Mouse (Mus musculus): ENCODE data around the gene Rps15. TPM values are rescaled to one million over a fixed set of nuclear protein-coding genes. Genes with fewer than 3 reads are reported as not detected.
"Not testable (repeated sequence)": the region's sequence is repeated elsewhere in the genome, so short reads cannot be mapped to it uniquely, and the experiment has no call there.

Gene Rps15
- polyA plus RNA-seq (2012; rRNA removed) = 3,215 and 3,453 TPM in 2 replicates

DNA sequence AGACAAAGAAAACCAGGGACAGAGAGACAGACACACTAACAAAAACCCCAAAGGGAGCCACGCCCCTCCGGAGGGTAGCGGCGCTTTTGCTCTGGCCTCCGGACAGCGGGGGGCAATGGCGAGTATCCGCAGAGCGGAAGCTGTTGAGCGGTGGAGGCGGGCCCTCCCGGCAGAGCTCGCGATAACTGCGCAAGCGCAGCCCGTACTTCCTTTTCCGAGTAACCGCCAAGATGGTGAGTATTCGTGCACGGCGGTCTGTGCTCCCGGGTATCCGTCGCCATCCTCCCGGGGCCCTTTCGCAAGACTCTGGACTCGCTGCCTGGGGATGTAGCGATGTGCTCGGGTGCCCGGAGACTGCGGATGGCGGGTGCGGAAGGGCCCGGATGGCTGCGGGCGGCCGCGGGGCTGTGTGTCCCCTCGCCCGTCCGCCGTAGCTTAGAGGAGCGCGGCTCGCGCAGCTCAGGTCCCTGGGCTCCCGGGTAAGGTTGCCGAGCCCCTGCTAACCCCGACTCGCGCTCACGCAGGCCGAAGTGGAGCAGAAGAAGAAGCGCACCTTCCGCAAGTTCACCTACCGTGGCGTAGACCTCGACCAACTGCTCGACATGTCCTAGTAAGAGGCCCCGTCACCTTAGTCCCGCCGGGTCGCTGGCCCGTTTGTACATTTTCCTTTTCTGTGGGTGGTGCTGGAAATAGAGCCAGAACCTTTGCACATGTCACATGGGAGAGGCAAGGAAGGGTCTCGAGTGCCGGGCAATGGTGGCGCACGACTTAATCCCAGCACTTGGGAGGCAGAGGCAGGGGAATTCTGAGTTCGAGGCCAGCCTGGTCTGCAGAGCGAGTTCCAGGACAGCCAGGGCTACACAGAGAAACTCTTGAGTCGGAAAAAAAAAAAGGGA lies at the start of gene Rps15:
Gene Rps15 (plus strand): TSS at position 203 of the 896 bp plus-strand sequence.
- DNase-seq (ENCODE audit: low spot score) = peak; percentile 88

DNA sequence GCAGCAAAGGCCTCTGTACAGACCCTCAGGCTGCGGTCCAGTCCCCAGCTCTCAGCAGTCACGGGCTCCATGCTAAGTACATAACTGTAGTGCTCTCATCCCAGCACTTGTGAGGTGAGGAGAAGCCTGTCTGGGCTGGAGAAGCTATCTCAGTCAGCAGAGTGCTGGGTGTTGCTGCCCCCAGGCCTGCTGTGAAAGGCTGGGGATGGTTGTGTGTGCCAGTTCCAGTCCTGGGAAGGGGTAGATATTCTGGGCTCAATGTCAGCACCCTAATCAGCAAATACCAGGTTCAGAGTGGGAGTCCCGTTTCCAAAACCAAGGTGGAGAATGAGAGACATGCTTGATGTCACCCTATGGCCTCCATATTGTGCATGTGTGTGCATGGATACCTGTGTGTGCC lies 49.6 kb upstream of the Rps15 start:
- DNase-seq (ENCODE audit: low spot score) = no peak

DNA sequence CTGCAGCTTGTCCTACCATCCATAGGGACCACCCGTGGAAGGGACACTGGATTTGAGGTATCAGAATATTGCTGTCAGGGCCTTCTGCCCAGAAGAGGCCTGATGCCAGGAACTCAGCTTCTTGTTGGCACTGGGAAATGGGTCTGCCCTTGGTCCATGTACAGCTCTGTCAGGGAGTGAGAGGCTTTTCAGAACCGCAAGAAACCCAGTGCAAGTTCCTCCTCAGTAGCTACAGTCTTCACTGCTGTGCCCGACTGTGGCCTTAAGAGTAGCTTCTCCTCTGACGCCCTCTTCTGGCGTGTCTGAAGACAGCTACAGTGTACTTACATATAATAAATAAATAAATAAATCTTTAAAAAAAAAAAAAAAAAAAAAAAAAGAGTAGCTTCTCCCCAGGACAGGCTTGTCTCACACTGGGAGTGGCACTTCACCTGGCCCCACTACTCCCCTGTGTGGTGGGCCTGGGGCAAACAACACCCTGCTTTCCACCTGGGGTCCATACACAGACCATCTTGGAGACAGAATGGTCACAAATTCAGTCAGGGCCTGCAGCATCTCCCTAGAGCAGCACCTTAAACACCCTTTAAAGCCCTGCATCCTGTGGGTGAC lies 47.4 kb upstream of the Rps15 start:
- no peak for DNase-seq (ENCODE audit: low spot score)

DNA sequence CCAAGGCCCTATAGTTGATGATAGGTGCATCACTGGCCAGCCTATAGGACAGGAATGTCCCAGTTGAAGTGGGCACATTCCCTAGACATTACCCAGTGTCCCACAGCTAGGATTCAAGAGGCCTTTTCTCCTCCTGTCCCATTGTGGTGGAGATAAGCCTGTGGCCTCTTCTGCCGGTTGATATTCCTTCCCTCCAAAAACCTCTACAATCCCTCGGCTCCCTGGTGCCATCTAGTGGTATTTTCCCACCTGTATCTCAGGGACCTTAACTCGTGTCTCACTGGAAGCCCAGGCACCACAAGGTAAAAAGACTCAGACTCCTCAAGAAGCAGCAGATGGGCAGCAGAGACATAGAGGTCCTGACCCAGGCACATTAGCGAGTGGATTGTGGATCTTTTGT lies 46.7 kb upstream of the Rps15 start:
- DNase-seq (ENCODE audit: low spot score) = no peak

DNA sequence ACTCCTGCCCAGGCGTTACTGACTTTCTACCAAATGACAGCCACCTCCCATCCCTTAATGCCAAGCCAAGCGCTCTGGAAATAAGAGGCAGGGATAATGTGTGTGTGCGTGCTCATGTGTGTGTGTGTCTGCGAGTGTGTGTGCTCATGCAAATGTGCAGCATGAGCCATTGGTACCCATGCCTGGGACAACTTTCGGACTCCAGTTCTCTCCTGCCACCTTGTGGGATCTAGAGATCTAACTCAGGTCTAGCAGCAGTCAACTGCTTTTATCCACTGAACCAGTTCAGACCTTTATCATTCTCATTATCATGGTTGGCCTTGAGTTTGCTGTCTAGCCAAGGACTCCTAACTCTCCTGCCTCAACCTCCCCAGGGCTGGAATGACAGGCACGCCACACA lies 44.4 kb upstream of the Rps15 start:
- no peak for DNase-seq (ENCODE audit: low spot score)

DNA sequence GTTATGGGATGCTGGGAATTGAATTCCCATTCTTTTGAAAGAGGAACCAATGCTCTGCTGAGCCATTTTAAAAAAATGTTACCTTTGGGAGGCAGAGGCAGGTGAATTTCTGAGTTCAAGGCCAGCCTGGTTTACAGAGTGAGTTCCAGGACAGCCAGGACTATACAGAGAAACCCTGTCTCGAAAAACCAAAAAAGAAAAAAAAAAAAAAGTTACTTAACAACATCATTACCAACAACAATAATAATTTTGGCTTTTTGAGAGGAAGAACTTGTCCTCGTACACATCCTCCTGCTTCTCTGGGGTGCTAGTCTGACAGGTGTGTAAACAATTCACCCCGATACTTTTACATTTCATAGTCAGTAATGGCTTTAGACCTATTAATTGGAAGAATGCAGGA lies 43.8 kb upstream of the Rps15 start:
- DNase-seq (ENCODE audit: low spot score) = not testable (repeated sequence)

DNA sequence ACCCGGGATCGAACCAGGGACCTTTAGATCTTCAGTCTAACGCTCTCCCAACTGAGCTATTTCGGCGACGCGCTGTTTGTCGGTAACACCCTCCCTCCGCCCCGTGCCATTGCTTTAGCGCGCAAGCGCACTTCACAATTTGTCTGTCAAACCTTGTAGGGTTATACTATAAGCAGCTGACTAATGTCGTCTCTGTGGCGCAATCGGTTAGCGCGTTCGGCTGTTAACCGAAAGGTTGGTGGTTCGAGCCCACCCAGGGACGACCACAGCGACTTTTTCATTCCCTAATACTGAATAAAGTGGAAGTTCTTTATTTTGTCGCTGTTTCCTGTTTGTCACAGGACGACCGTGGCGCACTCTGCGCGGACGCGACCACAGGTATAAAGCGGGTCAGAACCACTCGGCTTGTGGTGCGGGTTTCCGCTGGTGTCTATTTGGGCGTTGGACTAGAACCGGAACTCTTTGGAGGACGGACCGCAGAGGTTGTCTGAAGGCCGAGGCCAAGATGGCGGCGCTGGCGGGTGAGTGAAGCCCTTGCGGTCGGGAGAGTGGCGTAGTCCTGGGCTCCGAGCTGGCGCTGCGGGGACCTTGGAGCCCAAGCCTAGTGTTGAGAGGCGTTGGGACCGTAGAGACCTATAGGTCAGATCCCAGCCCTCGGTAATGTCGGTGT lies 43.1 kb upstream of the Rps15 start, which contains the start of gene Ndufs7:
Gene Ndufs7 (plus strand): TSS at position 151 of the 670 bp plus-strand sequence.
- DNase-seq (ENCODE audit: low spot score) = peak; percentile 94

DNA sequence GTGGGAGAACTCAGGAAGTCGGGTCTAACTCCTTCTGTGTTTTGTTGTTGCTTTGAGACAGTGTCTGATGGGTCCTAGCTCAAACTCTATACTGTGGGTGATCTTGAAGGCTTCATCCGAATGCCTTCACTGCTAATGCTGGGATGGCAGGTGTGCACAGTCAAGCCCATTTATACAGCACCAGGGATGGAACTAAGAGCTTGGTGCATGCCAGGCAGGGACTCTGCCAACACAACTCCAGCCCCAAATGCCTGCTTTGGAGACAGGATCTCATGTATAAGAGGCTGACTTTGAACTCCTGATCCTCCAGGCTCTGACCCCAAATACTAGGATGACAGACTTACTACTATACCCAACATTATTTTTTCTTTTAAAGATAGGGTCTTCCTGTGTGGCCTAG lies 42.2 kb upstream of the Rps15 start:
- DNase-seq (ENCODE audit: low spot score) = no peak

DNA sequence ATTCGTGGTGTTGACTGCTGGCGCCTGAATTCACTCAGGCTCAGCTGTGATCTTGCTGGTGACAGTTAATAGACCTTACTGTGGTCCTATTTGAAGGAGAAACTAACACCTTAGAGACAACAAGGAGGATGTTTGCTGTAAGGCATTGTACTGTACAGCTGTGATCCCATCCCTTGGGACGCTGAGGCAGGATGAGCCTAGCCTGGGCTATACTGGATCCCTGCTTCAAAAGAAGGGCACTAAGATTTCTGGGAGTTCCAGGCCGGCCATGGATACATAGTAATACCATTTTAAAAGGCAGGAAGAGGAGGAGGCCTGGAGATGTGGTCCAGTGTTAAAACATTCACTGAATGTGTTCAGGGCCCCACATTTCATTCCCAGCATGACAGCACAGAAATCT lies 41.7 kb upstream of the Rps15 start:
- no peak for DNase-seq (ENCODE audit: low spot score)

DNA sequence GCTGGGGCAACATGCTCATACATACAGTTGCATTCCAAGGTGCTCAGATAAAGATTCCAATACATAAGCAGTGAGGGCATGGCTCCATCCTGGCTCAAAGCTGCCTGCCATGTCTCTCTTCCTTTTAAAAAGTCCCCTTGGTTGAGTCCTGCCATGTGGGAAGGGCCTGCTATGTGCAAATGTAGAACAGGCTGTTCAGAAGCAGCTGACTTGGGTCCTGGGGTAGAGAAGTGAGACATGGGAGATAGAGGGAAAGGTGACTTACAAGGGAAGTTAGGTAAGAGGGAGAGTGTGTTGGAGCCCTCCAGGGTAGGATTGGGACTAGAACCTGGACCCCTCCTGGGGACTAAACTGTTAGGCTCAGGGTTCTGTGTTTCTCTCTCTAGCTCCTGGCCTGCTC lies 40.2 kb upstream of the Rps15 start:
- no peak for DNase-seq (ENCODE audit: low spot score)

DNA sequence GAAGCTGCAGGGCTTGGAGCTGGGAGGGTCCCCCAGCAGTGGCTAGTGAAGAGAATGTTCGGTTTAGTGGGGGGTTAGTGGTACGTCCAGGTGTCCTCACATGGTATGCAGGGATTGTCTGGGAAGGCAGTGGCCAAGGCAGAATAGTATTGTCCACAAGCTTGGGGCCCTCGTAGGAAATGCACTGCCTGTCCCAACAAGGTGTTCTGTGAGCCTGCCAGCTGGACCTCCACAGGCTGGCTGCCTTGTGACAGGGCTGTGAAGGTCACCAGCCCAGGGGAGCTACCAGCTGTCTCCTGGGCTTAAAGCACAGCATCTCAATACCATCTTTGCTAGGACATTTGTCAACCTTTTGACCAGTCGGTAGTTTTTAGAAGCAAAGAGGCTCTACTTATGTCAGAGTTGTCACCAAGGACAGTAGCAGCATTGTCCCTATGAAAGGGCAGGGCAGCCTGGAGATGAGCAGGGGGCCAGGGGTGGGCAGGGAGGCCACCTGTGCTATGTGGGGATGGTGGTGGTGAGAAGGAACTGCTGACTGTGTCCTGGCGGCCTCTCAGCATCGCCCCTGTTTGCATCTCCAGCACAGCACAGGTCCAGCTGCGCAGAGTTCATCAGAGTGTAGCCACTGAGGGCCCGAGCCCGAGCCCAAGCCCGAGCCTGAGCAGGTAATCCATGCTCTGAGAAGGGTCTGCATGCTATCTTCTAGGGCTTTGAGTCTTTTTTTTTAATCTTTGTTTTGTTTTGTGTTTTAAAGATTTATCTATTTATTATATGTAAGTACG lies 39.6 kb upstream of the Rps15 start:
- DNase-seq (ENCODE audit: low spot score) = no peak

DNA sequence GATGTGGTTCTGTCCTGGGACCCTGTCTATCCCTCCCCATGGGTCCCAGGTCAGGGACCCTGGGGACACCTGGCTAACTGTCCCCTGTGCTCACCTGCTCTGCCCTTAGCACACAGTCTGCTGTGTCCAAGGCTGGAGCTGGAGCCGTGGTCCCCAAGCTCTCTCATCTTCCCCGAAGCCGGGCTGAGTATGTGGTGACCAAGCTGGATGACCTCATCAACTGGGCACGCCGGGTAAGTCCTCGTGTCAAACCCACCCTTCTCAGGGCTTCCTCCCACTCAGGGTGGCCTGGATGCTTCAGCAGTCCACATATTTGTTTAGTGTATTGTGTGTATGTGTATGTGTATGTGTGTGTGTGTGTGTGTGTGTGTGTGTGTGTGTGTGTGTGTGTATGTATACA lies 38.7 kb upstream of the Rps15 start:
- no peak for DNase-seq (ENCODE audit: low spot score)

DNA sequence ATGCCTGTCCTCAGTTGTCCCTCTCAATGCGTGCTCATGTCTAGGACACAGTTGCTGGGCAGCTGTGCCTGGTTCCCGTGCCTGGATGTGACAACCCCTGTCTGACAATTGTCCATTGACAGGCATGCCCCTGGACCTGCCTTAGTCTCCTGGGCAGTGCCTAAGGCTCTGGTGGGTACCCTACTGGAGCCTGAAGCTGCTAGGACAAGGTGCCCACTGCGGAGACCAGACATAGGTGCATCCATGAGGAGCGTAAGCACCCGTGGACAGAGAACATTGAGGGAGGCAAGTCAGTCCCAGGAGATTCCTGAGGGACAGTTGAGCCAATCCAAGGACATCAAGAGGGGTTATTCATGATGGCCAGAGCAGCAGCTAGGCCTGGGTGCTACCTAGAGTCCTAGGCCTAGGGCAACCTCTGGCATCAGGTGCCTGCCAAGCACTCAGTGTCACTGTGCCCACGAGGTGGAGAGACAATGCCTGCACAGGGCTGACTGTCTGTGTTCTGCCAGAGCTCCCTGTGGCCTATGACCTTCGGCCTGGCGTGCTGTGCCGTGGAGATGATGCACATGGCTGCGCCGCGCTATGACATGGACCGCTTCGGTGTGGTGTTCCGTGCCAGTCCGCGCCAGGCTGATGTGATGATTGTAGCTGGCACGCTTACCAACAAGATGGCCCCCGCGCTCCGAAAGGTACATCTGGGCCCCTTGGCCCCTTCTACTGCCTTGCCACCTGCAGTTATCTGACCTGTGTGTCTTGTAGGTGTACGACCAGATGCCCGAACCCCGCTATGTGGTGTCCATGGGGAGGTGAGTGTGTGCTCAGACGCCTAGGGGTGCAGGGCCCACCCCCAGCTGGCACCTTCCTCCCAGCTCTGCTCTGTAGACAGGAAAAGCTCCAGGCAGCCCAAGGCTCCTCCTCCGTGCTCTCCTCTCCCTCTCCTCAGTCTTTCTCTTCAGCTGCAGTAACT lies 37.6 kb upstream of the Rps15 start:
- no peak for DNase-seq (ENCODE audit: low spot score)

DNA sequence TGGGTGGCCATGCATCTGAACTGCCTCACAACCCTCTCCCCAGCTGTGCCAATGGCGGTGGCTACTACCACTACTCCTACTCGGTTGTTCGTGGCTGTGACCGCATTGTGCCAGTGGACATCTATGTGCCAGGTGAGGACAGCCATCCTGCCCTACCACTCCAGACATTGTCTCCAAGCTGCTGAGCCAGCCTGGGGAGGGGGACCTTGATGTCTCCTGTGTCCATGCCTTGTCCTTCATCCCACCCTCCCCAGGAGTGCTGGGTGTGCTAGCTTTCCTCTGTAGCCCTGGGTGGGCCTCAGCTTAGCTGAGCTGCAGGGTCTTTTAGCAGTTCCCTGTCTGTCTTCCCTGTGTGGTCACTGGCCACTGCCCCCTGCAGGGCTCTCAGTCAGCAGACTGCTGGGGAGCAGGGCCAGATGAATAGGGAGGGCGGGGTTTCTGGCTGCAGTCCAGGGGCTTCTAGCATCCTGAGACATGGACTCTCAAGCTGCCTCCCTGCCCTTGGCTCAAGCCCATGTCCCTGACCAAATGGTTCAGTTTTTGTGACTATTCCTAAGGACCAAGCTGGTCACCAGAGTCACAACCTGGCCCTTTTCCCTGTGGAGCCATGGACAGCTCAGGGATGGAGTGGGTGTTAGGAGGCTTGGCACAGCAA lies 36.2 kb upstream of the Rps15 start:
- no peak for DNase-seq (ENCODE audit: low spot score)

DNA sequence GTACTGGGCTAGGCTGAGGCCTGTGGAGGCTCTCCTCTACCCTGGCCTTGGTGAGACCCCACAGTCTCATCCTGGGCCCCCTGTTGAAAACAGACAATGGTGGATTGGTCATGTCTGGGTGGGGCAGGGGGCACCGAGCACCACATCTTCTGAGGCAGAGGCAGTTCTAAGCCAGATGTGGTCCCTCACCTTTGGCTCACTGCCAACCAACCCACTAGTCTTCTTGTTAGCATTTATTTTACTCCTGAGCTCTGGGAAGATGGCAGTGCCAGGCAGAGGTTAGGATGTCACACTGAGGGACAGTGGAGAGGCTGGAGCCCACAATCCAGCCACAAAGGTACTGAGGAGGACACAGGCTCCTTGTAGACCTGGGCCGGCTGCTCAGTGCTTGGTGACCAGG lies 34.3 kb upstream of the Rps15 start:
- DNase-seq (ENCODE audit: low spot score) = no peak

DNA sequence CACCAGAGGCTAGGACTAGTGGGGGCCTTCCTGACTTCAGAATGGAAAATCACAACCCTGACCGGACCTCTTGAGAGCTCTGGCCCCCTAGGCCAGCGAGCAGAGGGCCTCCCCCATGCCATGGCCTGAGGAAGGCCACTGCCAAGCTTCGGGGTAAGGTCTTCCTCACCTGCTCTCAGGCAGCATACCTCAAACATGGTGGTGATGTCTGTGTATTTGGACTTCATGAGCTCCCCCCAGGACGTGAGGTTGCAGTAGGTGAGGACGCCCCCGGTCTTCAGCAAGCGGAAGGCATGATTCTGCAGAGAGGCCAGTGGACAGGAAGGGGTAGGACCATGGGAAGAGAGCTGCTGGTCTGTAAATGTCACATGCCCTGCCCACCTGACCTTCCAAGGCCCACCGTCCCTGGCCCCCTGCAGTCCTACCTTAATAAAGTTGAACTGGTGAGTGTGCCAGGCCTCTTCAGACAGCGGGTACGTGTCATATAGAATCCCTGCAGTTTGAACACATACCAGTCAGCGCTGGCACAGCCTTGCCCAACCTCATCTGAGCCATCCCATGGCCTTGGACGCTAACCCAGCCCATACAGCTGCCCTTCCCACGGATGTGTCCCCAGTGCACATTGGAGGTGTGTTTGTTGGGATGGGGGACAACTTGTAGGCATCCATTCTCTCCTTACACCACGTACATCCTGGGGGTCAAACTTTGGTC lies 33.3 kb upstream of the Rps15 start:
- no peak for DNase-seq (ENCODE audit: low spot score)

DNA sequence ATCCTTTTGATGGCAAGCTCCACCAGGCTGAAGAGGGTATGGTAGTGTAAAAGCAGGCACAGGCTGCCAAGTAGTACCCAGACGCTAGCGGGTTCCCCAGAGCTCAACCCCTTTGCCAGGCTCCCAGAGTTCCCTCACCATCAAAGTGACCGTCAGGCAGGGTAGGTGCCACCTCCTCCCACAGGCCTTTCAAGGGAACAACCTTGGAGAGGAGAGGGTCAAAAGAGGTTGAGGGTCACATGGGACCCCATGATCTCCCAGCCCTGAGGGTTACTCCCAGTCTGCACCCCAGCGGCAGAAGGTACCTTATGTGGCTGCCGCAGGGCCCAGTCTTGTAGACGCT lies 32.8 kb upstream of the Rps15 start:
- DNase-seq (ENCODE audit: low spot score) = no peak

DNA sequence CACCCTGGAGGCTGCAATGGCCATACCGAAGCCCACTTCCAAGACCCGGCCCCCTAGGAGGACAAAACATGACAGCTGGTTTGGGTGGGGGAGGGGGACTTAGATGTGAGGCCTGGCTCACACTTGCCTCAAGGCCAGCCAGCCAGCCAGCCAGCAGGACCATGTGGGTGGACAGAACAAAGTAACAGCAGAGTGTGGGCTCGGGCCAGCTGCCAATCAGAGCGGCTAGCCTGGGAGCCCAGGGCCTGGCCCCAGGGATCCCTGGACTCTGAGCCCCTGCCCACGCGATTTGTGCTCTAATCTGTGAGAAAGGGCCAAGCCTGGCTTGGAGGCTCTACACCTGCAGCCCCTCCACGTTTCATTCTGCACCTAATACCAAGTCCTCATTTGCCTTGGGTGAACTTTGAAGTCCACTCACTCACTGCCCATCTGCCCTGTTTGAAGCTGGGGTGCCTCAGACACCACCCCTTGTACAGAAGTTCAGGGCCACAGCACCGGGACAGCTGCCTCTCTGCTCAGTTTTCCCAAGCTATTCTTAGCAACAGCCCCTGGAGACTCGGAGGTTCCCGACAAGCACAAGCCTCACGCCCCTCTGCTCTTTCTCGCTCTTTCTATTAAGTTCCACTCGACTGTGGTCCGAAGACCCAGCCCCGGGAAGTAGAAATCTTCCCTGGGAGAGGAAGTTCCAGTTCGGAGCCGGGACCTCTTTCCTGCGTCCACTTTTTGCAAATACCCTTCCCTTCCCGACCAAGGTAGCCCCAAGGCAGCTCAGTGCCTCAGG lies 32.2 kb upstream of the Rps15 start:
- DNase-seq (ENCODE audit: low spot score) = no peak
